Mouse (Mus musculus): ENCODE measurements at regions not wholly inside any gene's neighbourhood (a gene's known extent, or its start where the extent isn't known, plus 50 kb on each side); places are given as distances from the start of the nearest gene placed in this dataset.

- peak; percentile 22 for DNase-seq
Observed at GRCm38 (mm10) chr9:63849564-63850315, 91.9 kb upstream of the Smad3 start.

DNA sequence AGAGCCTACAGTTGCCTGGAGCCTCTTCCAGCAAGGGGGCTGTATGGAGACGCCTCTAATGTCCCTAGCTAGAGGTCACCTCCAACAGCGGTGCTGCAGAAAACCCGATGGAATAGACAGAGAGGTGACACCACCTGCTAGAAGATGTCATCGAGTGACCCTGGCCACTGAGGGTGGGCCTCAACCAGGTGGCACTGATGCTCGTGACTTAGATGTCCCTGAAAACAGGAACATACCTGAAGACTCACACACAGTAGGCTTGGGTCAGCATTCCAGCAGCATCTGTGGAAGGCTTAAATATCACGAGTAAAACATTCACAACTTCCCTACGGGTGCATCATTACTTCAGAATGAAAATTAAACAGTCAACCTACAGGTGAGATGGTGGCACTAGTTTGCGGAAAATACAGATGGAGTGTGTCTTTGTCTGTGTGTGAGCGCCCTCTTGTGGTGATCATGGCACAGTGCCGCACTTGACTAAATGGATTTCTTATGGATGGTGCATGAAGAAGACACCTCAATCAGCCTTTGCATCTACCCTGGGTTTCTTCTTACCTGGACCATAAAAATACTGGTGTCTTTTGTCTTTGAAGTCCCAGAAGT is 86.2 kb upstream of the Smad3 start:
- peak; percentile 67 for DNase-seq

GRCm38 (mm10) chr9:63843431-63843830 is 85.6 kb upstream of the Smad3 start:
- DNase-seq, result no peak

DNA sequence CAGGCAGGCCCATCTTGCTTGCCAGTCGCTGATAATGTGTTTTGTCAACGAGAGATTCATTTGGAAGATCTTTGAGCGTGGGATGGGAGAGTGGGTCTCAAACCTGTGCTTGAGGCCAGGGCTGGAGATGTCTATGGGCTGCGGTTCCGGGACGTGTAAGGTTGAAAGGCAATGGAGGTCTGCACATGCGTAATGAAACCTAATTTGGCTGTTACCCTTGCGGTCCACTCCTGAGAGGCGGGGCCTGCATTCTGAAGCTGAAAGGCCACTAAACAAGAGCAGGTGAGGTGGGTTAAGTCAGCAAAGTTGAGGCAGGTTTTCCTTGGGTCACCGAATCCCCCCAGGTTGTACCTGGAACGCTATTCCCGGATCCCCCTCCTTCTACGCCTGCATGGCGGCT is 83.3 kb upstream of the Smad3 start:
- DNase-seq, result no peak

DNA sequence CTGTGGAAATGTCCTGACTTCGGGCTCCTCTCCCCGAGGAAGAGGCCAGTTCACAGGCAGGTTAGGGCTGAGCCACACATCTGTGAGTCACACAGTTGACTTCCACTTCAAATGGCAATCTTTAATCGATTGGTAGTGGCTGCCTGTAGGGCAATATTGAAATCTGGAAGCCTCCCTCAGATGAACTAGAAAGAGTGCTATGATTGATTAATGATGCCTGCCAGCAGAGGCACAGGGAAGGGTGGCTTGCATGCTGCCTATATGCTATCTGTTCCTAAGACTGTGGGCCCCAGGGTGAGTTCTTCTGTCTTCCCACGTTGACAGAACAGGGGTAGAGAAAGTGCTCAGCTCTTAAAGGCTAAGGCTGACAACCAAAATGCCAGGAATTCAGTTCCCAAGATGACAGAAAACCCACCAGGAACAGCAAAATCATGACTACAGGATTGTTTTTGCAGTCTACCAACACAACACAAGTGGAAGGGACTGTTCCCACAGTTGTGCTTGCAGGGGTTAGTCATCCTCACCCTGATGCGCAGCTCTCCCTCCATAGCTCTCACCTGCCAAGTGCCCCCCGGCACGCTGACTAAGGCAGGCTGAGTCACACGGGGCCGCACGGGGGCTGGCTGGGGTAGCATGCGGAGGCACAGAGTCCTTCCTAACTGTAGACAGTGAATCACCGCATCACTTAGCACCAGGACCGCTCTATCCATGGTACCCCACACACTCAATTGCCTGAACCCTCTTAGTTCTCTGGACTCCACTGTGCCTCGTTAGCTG is 81.4 kb upstream of the Smad3 start:
- no peak for DNase-seq

GRCm38 (mm10) chr9:63837552-63837951 is 79.8 kb upstream of the Smad3 start:
- no peak for DNase-seq

GRCm38 (mm10) chr9:63836565-63837284 is 78.9 kb upstream of the Smad3 start:
- DNase-seq, result no peak

GRCm38 (mm10) chr9:63836036-63836435 is 78.2 kb upstream of the Smad3 start:
- DNase-seq, result no peak

- no peak for DNase-seq
Observed at GRCm38 (mm10) chr9:63834416-63834815, 76.6 kb upstream of the Smad3 start.

- no peak for DNase-seq
Observed at GRCm38 (mm10) chr9:63818163-63818562, 60.4 kb upstream of the Smad3 start.

GRCm38 (mm10) chr9:63816540-63816939 is 58.7 kb upstream of the Smad3 start:
- DNase-seq, result peak; percentile 55

DNA sequence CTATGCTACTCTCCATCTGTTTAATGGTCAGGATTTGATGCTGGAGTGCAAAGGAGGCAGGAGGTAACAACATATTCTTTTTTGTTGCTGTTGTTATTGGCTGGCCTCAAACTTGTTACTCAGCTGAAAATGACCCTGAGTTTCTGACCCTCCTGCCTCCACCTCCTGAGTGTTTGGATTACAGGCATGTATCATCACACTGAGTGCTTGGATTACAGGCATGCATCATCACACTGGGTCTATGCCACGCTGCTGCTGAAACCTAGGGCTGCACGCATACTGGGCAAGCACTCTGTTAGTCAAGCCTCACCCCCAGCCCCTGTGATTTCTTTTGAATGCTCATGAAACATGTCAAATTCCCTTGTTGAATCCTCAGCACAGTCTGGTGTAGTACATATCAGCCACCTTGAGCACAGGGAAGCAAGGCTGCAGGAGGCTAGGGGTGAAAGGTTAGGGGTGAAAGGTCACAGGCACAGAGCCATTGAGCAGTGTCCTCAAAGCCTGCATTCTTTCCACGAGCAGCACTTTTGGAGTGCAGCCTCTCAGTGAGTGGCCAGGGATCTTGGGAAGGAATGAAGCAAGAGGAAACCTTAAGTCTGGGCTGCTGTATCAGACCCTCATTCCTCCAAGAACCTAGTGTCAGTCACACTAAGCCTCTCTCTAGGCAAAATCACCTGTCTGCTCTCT is 52.2 kb upstream of the Smad3 start:
- DNase-seq, result no peak
